Mouse (Mus musculus) forebrain, embryonic 12.5 days (tissue): ENCODE data around the gene Uqcc1. TPM values are rescaled to one million over a fixed set of nuclear protein-coding genes. Genes with fewer than 3 reads are reported as not detected.
"Not testable (repeated sequence)": the region's sequence is repeated elsewhere in the genome, so short reads cannot be mapped to it uniquely, and the experiment has no call there.

ENCODE experiments used
- ATAC-seq: fragments of 200-750 bp; cut with Nextera tagmentation; 2 replicates; pipeline ENCODE4 v1.8.0; 2017; ENCODE audit warnings: moderate TSS enrichment; ENCODE audit not compliant: low FRiP score
- H3K27ac ChIP-seq: fragments of 300-500 bp; sonication (generic); 2 replicates; pipeline ENCODE4 v1.5.1; 2016; ENCODE audit warnings: mild to moderate bottlenecking
- H3K27me3 ChIP-seq: fragments of 300-500 bp; sonication (generic); 2 replicates; pipeline ENCODE4 v1.6.1; 2016; ENCODE audit warnings: mild to moderate bottlenecking
- H3K36me3 ChIP-seq: fragments of 300-500 bp; sonication (generic); replicated peaks from 2 replicates; pipeline ENCODE4 v1.6.1; 2016; ENCODE audit warnings: mild to moderate bottlenecking
- H3K4me1 ChIP-seq: fragments of 300-500 bp; sonication (generic); 2 replicates; pipeline ENCODE4 v1.6.1; 2016
- H3K4me2 ChIP-seq: fragments of 300-500 bp; sonication (generic); 2 replicates; pipeline ENCODE4 v1.6.1; 2016; ENCODE audit warnings: mild to moderate bottlenecking, moderate library complexity
- H3K4me3 ChIP-seq: fragments of 300-500 bp; sonication (generic); replicated peaks from 2 replicates; pipeline ENCODE4 v1.5.1; 2016; ENCODE audit warnings: mild to moderate bottlenecking
- H3K9ac ChIP-seq: fragments of 300-500 bp; sonication (generic); 2 replicates; pipeline ENCODE4 v1.6.1; 2016; ENCODE audit warnings: mild to moderate bottlenecking
- H3K9me3 ChIP-seq: fragments of 300-500 bp; sonication (generic); 2 replicates; pipeline ENCODE4 v1.6.1; 2016
- WGBS: fragments of 180-500 bp; shearing (Covaris S2); methylation state at CpG from one replicate; pipeline ENCODE4 v1.1.7; 2016; 5-methylcytosine and 5-hydroxymethylcytosine counted together
- polyA plus RNA-seq: library from polyadenylated mRNA; unstranded; fragments of >200 nt; fragmentation: Nextera tagmentation; extraction: Ambion mirVana; gene quantifications from 2 replicates; pipeline ENCODE4 v1.2.1, GENCODE M21; 2016

The Uqcc1 gene
- polyA plus RNA-seq, 1 experiment from 2014 or later: 72.9 TPM

DNA sequence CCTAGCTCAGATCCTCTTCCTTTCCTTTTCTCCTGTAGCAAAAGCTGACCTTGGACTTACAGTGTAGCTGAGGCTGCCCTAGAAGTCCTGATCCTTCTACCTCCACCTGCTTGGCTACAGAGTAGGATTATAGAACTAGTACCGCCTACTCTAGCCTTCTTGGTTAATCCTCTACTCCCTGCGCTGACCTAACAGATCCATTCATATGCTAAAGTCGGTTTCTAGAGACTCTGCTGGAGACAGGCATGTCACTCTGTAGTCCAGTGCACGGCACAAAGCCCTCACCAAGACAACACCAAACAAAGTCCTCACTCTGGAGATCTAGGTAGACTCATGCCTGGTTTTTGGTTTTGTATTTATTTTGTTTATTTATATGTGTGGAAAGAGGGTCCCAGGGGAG lies 16.4 kb upstream of the Uqcc1 start:
- H3K27ac ChIP-seq: no peak overlapping the region
- H3K9ac ChIP-seq: no peak overlapping the region
- H3K36me3 ChIP-seq: no peaks in the 10 kb centered on the region
- no peak overlapping the region for H3K4me2 ChIP-seq
- 7% methylated on average over 4 of the region's 4 CpGs for WGBS
- H3K4me1 ChIP-seq: peaks cover 48% of the 10 kb centered on the region
- no peak overlapping the region for H3K4me3 ChIP-seq
- peaks cover 12% of the 10 kb centered on the region for H3K27me3 ChIP-seq
- ATAC-seq: 0 out of 2 replicates have a peak, but pooled peaks have one; percentile 1
- H3K9me3 ChIP-seq: no peaks in the 10 kb centered on the region

DNA sequence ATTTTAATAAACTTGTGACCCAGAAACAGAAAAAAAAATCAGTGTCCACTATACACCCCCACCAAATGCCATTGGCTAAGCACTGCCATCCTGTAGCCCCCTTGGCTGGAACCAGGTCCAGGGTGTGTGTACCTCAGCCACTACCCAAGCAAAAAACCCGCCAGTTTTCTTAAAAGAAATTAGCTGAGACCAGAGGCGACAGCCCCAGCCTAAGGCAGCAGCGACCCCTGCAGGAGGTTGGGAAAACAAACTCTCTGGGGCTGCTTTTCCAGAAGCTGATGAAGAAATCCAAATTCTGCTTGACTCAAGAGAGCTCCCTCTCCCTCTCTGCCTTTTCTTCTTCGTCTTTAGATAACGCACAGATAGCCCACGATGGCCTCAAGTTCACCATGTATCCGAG lies 16.0 kb upstream of the Uqcc1 start:
- H3K27ac ChIP-seq: no peak overlapping the region
- no peak overlapping the region for H3K4me3 ChIP-seq
- 0% methylated on average over 7 of the region's 7 CpGs for WGBS
- H3K9ac ChIP-seq: no peak overlapping the region
- H3K4me2 ChIP-seq: no peak overlapping the region
- peak; percentile 42; the same call in 1 of the 2 replicates for ATAC-seq
- peaks cover 48% of the 10 kb centered on the region for H3K4me1 ChIP-seq
- H3K9me3 ChIP-seq: no peaks in the 10 kb centered on the region
- H3K36me3 ChIP-seq: no peaks in the 10 kb centered on the region
- peaks cover 12% of the 10 kb centered on the region for H3K27me3 ChIP-seq

DNA sequence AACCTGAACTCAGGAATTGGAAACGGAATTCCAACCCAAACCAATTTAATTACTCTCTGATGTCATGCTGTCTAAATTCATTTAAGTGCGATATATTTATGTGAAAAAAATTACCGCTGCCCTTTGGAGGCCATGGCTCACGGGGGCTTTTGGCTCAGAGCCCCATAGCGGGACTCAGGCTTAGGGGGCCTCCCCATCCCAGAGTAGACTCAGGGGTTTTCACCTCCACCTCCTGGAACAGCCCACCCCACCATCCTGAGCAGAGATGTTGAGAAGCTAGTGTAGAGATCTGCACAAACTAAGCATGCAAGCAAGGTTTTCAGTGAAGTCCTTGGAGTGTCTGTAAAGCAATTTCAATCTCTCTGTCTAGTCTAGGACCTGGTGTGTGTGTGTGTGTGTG lies 15.5 kb upstream of the Uqcc1 start:
- no peak overlapping the region for H3K4me2 ChIP-seq
- H3K9me3 ChIP-seq: no peaks in the 10 kb centered on the region
- no peak for ATAC-seq
- H3K4me3 ChIP-seq: no peak overlapping the region
- no peaks in the 10 kb centered on the region for H3K36me3 ChIP-seq
- 61% methylated on average over 5 of the region's 5 CpGs for WGBS
- H3K4me1 ChIP-seq: peaks cover 48% of the 10 kb centered on the region
- peak overlapping the region; percentile 29; the same call in 1 of the 2 replicates for H3K9ac ChIP-seq
- H3K27ac ChIP-seq: no peak overlapping the region
- peaks cover 12% of the 10 kb centered on the region for H3K27me3 ChIP-seq

DNA sequence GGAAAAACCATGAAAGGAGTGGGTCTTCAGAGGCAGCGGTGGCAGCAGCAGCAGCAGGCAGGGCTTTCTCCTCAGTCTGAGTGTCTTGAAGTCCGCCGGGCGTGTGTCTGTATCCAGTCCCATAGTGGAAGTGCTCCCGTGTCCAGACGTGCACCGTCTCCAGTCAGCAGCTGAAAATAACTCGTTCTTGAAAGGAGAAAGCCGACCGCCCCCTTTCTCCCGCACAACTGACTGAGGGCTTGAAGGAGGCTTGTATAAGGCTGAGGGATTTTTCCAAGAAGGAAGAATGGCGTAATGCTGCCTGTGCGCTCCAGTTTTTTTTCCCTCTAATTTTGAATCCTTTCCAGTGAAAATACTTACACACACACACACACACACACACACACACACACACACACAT lies 15.0 kb upstream of the Uqcc1 start, which contains the start of gene Gdf5:
Gene Gdf5, minus strand, starts transcription at position 244 of the 400 bp plus-strand sequence.
- Histone ChIP-seq H3K4me3 (no peak within 1 kb of the TSS; the same call in 1 of the 2 replicates), H3K4me2 (peak within 1 kb of the TSS; percentile 48), H3K4me1 (peaks cover 47% of the 10 kb centered on the region), H3K9me3 (no peaks in the 10 kb centered on the region), H3K9ac (peak within 1 kb of the TSS; percentile 39), H3K27ac (peak within 1 kb of the TSS; percentile 51; the same call in 1 of the 2 replicates), H3K27me3 (peaks cover 12% of the 10 kb centered on the region), H3K36me3 (no peaks in the 10 kb centered on the region)
- no peak for ATAC-seq
- 29% methylated on average over 13 of the region's 13 CpGs for WGBS

DNA sequence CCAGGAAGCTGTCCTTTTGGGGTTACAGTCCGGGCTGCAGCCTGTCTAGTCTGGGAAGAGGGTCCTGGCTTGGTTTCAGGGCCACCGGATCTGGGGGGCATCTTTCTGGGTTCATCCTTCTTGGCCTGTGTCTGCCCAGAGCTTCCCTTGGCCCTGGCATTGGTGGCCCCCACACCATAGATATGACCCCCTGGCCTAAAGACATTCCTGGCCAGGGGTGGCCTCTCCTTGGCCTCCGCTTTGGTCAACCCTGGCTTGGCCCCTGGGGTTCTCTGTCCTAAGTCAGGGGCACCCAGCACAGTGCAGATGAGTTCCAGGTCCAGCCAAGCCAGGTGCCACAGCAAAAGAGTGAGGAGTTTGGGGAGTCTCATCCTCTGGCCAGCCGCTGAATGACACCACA lies 14.6 kb upstream of the Uqcc1 start:
- Histone ChIP-seq H3K36me3 (no peaks in the 10 kb centered on the region), H3K27me3 (peaks cover 7% of the 10 kb centered on the region), H3K9ac (peak overlapping the region; percentile 39), H3K9me3 (no peaks in the 10 kb centered on the region), H3K4me3 (no peak overlapping the region), H3K4me2 (peak overlapping the region; percentile 48), H3K4me1 (peaks cover 42% of the 10 kb centered on the region), H3K27ac (peak overlapping the region; percentile 51; the same call in 1 of the 2 replicates)
- no peak for ATAC-seq
- 76% methylated on average over 4 of the region's 4 CpGs for WGBS

DNA sequence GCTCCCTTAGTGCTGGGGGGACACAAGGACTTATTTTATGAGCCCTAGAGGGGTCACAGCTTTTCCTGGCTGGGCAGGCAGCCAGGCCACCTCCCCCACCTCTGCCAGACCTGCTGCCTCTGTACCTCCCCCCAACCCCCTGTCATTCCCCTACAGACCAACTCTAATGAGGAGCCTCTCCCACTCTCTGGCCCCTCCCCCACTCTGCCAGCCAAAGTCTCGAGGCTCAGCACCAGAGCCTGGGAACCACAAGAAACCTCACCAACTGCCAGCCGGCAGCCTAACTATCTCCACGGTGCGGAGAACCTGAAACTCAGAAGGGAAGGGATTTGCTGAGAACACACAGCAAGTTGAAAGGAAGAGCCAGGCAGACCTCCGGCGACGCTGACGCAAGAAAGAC lies 13.4 kb upstream of the Uqcc1 start:
- no peaks in the 10 kb centered on the region for H3K36me3 ChIP-seq
- H3K9me3 ChIP-seq: no peaks in the 10 kb centered on the region
- H3K27me3 ChIP-seq: peaks cover 4% of the 10 kb centered on the region; the same call in 1 of the 2 replicates
- peak overlapping the region; percentile 68; the same call in 1 of the 2 replicates for H3K27ac ChIP-seq
- WGBS: 2% methylated on average over 8 of the region's 8 CpGs
- H3K4me2 ChIP-seq: peak overlapping the region; percentile 48
- H3K4me3 ChIP-seq: no peak overlapping the region; the same call in 1 of the 2 replicates
- ATAC-seq: peak; percentile 60; the same call in 1 of the 2 replicates
- H3K4me1 ChIP-seq: peaks cover 39% of the 10 kb centered on the region
- H3K9ac ChIP-seq: peak overlapping the region; percentile 40; the same call in 1 of the 2 replicates

DNA sequence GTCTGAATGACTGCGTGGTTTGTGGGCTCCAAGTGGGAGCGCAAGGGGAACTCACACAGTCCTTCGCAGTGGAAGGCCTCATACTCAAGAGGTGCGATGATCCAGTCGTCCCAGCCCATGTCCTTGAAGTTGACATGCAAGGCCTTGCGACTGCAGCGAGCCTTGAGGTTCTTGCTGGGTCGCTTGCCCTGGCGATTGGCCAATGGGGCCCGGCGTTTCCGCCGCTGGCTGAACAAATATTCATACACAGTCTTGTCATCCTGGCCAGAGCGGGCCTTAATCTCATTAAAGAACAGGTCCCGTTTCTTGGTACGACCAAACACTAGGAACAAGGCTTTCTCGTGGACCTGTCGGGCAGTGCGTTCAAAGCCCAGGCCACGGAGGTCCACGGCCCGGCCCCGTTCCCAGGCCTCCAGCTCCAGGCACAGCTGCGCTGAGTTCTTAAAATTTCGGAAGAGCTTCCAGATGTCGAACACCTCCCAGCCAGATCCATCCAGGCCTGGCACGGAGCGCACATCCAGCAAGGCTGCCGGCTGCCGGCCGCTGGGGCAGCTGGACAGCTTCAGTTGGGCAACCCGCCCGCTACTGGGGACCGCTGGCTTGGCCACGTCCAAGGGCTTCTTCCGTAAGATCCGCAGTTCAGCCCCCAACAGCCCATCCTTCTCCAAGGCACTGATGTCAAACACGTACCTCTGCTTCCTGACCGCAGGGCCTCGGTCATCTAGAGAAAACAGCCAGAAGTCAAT lies 11.8 kb upstream of the Uqcc1 start:
- ATAC-seq: no peak
- Histone ChIP-seq H3K27ac (no peak overlapping the region), H3K9ac (no peak overlapping the region), H3K9me3 (no peaks in the 10 kb centered on the region), H3K36me3 (no peaks in the 10 kb centered on the region), H3K4me2 (no peak overlapping the region), H3K4me1 (peaks cover 38% of the 10 kb centered on the region), H3K4me3 (no peak overlapping the region), H3K27me3 (peaks cover 4% of the 10 kb centered on the region; the same call in 1 of the 2 replicates)
- WGBS: 94% methylated on average over 40 of the region's 40 CpGs

DNA sequence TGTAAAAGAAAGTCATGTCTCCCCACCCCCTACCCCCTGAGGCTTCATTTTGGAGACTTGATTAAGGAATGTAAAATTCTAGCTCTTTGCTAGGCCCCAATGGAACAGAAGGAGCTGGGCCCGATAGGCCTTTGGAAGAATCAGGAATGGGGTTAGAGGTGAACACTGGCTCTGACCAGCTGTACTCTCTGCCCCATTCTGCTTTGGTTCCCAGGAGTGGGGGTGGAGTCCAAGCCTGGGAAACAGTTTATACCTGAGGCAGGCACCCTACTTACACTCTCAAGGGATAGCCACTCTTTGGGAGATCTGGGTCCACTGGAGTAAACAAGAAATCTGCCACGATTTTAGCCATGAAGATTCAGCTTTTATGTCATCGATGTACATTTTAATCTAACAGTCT lies 10.6 kb upstream of the Uqcc1 start, which contains the start of gene Gm15557:
Gene Gm15557, plus strand, starts transcription at position 48 of the 400 bp plus-strand sequence.
- Histone ChIP-seq H3K4me1 (peaks cover 27% of the 10 kb centered on the region), H3K9ac (no peak within 1 kb of the TSS), H3K36me3 (no peaks in the 10 kb centered on the region), H3K27me3 (peaks cover 4% of the 10 kb centered on the region; the same call in 1 of the 2 replicates), H3K9me3 (no peaks in the 10 kb centered on the region), H3K27ac (no peak within 1 kb of the TSS), H3K4me2 (no peak within 1 kb of the TSS), H3K4me3 (no peak within 1 kb of the TSS)
- no peak for ATAC-seq
- 92% methylated on average over 3 of the region's 3 CpGs for WGBS

DNA sequence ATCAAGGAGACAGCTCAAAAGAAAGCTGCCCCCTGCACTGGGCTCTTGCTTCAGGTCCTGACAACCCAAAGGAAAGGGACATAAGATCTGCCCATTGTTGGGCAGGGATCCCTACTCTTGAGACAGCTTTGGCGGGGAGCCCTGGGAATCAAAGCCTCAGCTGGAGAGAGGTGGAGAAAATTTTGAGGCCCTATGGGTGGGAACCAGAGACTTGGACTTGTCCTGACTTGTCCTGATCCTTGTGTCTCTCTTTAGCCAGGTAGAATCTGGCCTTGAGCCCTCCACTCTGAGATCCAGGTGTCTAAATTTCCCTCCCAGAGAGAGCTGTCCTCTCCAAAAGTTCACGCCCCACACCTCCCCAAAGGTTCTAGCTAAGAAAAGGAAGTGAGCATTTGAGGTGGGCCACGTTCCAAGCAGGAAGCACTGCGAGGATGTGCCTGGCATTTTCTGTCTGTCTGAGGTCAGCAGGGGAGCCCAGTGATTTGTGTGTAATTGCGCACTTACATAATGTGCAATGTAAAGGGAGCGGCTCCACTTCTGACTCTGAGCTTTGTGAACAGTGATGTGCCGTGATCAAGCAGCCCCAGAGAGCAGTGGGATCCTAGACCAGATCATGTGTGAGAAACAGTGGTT lies 9.9 kb upstream of the Uqcc1 start:
- Histone ChIP-seq H3K9me3 (no peaks in the 10 kb centered on the region), H3K27me3 (peaks cover 4% of the 10 kb centered on the region; the same call in 1 of the 2 replicates), H3K4me3 (no peak overlapping the region), H3K9ac (no peak overlapping the region), H3K4me2 (no peak overlapping the region), H3K4me1 (peaks cover 20% of the 10 kb centered on the region), H3K27ac (no peak overlapping the region), H3K36me3 (no peaks in the 10 kb centered on the region)
- WGBS: 79% methylated on average over 7 of the region's 7 CpGs
- ATAC-seq: no peak

DNA sequence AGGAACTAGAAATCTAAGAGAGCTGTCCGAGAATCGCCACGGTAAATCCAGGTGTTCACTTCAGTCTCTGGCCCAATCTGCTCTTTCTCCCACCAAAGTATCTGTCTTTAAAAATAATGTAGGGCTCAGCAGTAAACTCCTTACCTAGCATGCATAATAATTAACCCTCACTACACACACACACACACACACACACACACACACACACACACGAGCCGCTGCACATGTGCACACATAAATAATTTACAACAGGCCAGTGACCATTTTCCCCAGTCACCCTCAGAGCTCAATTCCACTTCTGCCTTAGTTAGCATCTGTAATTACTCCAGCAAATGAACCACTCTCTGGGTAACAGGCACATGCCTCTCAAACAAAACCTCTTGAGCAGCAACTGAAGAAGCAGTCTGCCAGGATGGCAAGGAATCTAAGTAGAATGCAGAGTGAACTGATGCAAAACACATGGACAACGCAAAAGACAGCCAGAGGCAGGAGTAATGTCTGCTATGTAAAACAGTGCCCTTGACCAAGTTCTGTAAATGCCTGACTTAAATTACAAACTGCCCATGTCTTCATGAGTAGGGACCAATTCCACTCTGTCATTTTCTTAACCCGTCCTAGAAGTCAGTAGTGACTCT lies 1.3 kb downstream of the Uqcc1 start:
- Histone ChIP-seq H3K4me3 (peak overlapping the region; percentile 70), H3K36me3 (peaks cover 7% of the 10 kb centered on the region), H3K4me1 (peaks cover 15% of the 10 kb centered on the region), H3K27me3 (no peaks in the 10 kb centered on the region), H3K4me2 (peak overlapping the region; percentile 88), H3K9ac (no peak overlapping the region), H3K9me3 (no peaks in the 10 kb centered on the region), H3K27ac (no peak overlapping the region)
- 76% methylated on average over 7 of the region's 7 CpGs for WGBS
- ATAC-seq: no peak

DNA sequence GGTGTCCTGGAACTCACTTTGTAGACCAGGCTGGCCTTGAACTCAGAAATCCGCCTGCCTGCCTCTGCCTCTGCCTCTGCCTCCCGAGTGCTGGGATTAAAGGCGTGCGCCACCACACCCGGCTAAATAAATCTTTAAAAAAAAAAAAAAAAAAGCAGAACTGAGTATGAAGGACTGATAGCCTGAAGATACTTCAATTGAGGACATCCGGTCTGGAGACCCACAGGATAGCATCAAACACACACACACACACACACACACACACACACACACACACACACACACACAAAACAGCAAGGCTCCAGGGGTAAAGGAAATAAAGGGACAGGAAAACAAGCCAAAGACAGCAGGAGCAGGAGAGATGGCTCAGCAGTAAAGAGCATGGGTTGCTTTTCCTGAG lies 4.9 kb downstream of the Uqcc1 start:
- not testable (repeated sequence) for H3K4me2 ChIP-seq, H3K9me3 ChIP-seq, H3K9ac ChIP-seq, H3K27me3 ChIP-seq, H3K27ac ChIP-seq, H3K4me3 ChIP-seq, ATAC-seq
- peaks cover 10% of the 10 kb centered on the region for H3K4me1 ChIP-seq
- H3K36me3 ChIP-seq: peaks cover 14% of the 10 kb centered on the region
- 88% methylated on average over 6 of the region's 6 CpGs for WGBS

DNA sequence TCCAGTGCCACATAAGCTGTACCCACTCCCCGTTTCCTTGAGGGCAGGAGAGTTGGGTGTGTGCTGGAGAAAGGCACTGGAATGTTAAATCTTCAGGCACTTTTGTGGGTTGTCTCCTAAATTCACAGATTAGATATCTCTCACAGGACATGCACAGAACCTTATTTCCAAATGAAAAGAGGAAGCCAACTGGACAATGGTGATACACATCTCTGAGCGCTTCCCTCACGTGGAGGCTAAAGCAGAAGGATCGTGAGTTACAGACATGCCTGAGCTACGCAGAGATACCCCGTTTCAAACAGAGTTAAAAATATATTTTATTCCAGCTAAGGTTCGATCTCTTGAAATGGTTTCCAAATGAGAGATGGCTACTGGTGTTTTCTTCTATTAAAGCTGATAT lies 7.0 kb downstream of the Uqcc1 start:
- no peak overlapping the region for H3K4me2 ChIP-seq
- no peak overlapping the region for H3K4me3 ChIP-seq
- no peaks in the 10 kb centered on the region for H3K27me3 ChIP-seq
- H3K36me3 ChIP-seq: peaks cover 22% of the 10 kb centered on the region
- WGBS: 96% methylated on average over 7 of the region's 7 CpGs
- H3K27ac ChIP-seq: no peak overlapping the region
- H3K9ac ChIP-seq: no peak overlapping the region
- no peaks in the 10 kb centered on the region for H3K4me1 ChIP-seq
- H3K9me3 ChIP-seq: no peaks in the 10 kb centered on the region
- no peak for ATAC-seq
